Mouse (Mus musculus) adrenal gland, postnatal 14 days (tissue): ENCODE results near the gene Ccdc85c. TPM values are rescaled to one million over a fixed set of nuclear protein-coding genes. Genes with fewer than 3 reads are reported as not detected.

Experiments used
- DNase-seq: peaks from one replicate; pipeline ENCODE4 v3.0.0; 2021; ENCODE audit warnings: mixed read lengths
- long read RNA-seq, 2 experiments: library from polyadenylated mRNA; stranded (forward); transcript quantifications; one replicate each; pipeline ENCODE4 v2.0.0; 2021
- total RNA-seq: library from RNA; stranded (reverse); gene quantifications from 2 replicates; pipeline ENCODE4 v1.2.3, GENCODE M21; 2021

Gene Ccdc85c
- 21.6 and 23.0 TPM in 2 replicates for total RNA-seq
- long read RNA-seq, experiment 1, partial matches to known transcripts = 0 of 1 reads
- long read RNA-seq, experiment 1, other reads (novel, unspliced or antisense) = 1 of 1 reads
- long read RNA-seq, experiment 2, full-length matches to known transcripts = 2 of 4 reads
- long read RNA-seq, experiment 2, partial matches to known transcripts = 0 of 4 reads
- long read RNA-seq, experiment 2, other reads (novel, unspliced or antisense) = 2 of 4 reads

DNA sequence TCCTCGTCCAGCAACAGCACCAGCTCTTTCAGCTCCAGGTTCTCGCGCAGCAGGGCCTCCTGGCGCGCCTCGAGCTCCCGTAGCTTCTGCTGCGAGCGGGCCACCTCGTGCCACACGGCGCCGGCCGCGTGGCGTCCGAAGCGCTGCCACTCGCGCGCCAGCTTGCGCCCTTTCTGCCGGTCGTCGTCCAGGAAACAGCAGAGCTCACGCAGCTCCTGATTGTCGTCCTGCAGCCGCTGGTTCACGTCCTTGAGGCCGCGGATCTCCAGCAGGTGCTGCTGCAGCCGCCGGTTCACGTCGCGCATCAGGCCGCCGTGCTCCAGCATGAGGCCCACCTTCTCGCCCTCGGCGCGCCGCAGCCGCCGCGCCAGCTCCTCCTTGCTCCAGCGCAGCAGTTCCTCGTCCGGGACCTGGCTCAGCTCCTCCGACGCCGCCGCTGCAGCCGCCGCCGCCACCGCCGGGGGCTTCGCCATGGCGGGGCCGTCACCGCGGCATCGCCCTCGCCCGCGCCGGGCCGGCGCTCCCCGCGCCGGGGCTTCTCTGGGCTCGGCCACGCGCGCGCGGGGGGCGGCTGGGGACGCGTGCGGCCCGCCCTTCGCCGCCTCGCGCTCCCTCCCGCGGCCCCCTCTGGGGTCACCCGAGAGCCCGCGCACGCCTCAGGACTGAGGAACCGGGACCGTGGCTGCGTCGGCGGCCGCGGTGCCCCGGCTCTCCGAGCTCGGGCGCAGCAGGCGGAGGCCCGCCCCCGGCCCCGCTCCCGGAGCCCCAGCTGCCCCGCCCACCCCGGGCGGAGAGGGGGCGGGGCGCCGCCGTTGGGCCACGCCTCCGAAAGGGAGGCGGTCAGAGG lies at the start of gene Ccdc85c:
Gene Ccdc85c, minus strand, starts transcription at position 765 of the 847 bp plus-strand sequence.
- DNase-seq = peak; percentile 66

DNA sequence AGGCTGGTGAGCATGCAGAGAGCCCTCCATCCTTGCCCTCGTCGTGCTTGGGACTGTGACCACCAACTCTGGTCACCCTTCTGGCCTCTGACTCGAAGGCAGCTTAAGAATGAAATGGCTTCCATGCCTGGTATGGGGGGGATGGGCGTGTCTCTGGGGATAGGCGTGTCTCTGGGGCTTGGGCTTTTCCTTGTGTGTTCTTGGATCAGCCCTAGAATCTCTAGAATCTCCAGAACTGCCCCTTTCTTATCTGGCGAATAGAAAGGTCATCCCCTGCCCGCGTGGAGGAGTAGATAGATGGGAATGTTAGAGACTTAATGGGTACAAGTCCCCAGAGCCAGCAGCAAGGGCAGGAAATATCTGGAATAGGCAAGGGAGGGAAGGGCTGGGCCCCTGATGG lies 44.9 kb upstream of the Ccdc85c start:
- no peak for DNase-seq

DNA sequence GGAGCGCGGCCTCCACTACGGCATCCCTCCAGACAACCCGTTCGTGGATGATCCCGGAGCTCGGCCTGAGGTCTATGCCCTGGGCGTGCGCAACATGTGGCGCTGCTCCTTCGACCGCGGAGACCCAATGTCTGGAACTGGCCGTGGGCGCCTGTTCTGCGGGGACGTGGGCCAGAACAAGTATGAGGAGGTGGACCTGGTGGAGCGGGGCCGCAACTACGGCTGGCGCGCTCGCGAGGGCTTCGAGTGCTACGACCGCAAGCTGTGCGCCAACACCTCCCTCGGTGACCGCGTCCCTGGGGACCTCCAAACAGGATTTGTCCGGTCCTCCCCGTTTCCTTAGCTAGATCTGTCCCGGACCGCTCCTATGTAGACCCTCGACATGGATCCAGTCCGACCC lies 43.3 kb upstream of the Ccdc85c start:
- no peak for DNase-seq

DNA sequence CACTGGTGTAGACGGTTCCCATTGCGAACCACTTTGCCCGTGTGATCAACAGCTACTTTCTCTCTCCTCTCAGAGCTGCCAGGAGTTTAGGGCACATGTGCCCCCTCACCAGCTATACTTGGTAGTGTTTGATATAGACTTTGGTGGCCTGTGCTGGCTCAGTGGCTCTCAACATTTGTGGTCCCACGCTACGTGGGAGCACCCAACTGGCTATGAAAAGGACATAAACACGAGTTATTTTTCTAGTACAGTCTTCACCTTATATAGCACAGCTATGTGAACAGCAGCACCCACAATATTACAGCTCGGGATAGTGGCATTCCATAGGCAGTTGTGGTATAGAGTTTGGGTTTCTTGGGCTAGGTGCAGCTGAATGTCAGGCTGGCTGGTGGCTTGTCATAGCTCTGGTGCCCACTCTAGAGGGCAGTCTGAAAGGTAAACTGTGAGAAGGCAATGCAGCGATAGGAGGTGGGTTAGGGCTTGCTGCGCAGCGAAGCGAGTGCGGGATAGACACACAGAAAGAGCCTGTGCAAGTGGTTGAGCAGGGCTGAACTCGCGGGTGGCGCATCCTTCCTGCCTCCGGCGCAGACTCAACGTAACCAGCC lies 42.7 kb upstream of the Ccdc85c start:
- no peak for DNase-seq

DNA sequence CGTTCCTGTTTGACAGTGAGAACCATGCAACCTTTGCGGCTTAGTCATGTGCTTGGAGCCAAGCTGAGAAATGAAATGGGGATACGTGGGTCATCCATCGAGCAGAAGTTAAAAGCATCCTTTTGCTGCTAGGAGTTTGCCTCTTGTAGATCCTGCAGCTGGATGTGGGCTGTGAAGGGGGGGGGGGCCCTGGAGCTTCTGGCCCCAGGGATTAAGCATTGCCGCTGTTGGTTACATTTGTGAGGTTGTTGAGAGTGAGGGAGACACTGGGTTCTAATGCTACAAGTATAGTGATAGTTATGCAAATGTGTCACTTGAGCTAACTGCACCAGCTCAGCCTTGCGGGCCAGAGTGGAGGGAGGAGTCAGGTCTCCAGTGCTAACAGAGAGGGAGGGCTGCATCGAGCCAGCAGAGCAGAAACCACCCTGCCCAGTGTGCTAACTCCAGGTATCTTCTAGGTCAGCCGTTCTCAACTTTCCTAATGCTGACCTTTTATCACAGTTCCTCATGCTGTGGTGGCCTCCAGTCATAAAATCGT lies 42.0 kb upstream of the Ccdc85c start:
- no peak for DNase-seq

DNA sequence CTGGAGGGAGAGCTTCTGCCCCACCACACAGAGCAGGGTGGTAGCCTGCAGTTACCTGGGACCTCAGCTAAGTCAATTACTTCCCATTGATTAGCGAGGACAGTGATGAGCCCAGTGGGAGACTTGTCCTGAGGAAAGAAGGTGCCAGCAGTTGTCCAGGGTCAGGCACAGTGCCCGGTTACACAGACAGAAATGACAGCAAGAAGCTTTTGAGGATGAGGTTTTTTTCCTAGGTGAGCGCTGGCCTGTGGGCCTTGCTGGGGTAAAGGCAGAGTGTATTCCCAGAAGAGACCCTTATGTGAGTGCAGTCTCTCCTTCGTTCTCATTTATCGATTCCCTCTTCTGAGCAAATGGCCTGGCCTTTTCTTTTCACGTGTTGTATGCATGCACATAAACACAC lies 41.4 kb upstream of the Ccdc85c start:
- DNase-seq = no peak

DNA sequence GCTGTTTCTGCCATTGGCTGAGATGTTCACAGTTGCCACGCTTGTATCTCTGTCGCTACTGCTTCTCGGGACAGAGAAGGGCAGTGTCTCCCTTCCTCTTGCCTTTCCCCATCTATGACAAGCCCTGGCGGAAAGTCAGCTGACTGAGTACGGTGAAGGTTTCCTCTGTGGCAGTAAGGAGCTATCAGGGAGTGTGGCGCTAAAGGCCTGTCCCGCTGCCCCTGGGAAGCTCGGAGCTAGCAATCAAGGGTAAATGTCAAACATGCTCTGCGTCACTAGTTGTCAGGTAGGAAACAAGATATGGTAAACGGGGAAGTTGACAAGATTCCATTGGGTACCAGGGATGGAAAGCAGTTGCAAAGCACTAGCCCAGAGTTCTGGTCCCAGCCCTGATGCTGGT lies 40.6 kb upstream of the Ccdc85c start:
- no peak for DNase-seq

DNA sequence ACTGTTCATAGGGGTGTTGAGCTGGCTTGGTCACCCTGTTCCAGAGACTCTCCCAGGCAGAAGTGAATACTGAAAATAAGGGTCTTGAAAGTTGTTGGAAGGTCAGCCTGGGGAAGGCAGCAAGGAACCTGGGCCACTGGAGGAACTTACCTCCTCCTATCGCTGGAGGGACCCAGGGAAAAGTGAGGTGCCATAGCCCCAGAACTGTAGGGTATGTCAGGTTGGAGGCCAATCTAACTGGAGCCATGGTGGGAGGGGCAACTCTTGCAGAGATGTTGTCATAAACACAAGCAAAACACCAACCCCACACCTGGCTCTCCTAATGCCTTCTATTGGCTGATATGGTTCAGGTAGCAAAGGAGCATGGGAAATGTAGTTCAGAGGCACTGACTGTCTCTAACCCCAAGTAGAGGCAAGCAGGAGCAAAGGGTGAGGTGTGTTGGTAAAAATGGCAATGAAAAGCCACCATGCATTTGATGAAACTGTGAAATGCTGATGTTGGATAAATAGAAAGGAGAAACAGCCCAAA lies 38.1 kb upstream of the Ccdc85c start:
- no peak for DNase-seq

DNA sequence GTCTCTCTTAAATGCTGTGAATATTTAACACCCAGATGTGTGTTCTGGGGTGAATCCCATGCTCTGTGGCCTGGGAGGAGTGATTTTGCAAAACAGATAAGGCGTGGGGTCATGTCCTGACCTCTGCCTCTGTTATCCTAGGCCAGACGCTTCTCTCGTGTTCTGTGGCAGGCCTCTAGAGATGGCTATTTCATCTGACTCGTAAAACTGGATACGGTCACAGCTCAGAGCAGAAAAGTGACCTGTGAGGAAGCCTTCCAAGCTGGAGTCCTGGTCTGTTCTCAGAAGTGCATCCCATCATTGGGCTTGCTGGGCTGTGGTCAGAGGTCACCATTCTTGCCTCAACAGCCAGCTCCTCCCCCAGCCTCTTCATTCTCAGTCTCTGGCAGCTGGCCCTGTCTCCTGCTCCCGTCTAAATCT lies 37.2 kb upstream of the Ccdc85c start:
- no peak for DNase-seq

DNA sequence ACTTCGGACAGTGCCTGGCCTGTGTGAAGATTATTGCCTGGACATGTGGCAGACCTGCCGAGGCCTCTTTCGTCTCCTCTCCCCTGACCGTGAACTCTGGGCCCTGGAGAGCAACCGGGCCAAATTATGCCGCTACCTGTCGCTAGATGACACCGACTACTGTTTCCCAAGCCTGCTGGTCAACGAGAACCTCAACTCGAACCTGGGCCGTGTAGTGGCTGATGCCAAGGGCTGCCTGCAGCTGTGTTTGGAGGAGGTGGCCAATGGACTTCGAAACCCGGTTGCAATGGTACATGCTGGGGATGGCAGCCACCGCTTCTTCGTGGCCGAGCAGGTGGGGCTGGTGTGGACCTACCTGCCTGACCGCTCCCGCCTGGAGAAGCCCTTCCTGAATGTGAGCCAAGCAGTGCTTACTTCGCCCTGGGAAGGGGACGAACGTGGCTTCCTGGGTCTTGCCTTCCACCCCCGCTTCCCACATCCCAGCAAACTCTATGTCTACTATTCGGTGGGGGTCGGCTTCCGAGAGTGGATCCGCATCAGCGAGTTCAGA lies 36.6 kb upstream of the Ccdc85c start:
- no peak for DNase-seq

DNA sequence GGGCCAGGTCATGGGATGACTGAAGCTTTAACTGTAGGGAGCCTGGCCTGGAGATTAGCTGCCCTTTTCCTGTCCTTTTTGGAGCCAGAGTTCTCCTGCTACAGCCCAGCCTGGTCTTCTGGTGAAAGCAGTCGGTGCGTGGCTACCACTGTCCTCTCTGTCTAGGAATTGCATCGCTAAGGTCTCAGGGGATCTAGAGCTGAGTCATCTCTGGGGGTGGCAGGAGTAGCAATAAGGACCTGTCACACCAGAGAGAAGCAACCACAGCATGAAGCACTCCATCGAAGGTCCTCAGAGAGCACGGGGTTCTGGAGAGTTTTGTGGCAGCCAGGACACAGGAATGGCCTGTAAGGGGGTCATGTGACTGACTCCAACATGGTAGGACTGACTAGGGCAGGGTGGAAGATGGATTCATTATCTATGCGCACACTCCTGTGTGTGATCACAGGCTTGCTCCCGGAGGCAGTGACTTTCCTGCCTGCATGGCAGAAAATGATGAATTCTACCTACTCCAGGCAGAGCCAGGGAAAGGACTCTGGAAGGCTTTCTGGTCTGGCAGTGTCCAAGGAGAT lies 35.3 kb upstream of the Ccdc85c start:
- DNase-seq = no peak

DNA sequence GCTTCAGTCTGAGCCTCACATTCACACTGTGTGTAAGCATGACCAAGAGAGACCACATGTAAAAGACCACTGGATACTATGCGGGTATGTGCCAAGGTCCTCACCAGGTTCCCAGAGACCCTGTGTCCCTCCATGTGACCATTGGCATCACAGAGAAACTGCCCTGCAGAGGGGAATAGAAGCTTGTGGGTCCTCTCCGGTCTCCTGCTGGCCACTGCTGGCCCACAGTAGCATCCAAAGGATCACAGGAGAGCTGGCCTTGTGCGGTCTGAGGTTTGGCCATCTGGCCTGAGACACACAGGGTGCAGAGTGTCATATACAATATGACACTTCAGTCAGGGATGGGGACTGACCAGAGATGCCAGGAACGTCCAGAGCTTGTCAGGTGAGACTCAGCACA lies 34.8 kb upstream of the Ccdc85c start:
- DNase-seq = no peak

DNA sequence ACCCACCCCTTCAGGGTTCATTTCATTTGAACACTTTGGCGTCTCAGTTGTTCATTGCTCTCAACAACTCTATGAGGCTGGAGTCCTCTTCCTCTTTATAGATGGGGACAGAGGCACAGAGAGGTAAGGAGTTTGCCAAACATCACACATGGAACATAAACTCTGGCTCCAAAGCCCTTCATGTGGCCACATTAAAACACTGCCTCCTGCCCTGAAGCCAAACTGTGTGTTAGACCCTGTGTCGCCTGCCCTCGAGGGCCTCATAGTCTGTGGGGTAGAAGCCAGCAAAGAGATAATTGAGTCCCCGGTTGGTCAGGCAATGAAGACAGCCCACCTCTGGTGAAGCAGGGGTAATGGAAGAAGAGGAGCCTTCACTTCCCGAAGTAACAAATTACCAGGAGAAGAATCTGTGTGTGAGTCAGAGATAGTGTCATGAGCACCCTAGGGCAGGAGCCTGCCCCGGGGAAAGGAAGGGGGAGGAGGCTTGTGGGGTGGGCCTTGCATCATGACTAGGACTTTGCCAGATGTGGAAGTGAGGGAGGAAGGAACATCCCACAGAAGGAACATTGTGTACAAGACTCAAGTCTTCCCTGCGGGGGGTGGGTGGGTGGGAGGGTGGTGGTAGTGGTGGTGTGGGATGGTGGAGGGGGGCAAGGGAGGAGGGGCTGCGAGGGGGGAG lies 34.0 kb upstream of the Ccdc85c start:
- peak; percentile 70 for DNase-seq

DNA sequence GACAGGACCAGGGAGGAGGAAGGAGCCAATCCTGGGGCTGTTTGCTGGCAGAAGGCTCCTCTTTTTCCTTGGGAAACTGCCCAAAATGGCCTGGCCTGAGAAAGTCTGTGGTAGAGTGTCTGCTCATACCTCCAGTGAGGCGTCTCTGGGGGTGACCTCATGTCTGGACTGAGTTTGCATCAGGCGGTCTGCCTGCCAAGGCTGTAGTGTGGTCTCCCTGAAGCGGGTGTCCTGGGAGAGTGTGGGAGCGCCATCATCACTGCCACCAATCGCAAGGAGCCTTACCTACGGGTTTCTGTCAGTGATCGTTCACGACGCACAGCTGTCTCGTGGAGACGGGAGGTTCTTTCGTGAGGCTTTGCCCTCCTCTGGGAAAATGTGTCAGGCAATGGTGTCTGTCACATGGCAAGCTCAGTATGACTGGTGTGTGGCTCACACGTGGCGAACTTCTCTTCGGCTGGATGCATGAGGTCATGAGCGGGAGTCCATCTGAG lies 33.2 kb upstream of the Ccdc85c start:
- no peak for DNase-seq

DNA sequence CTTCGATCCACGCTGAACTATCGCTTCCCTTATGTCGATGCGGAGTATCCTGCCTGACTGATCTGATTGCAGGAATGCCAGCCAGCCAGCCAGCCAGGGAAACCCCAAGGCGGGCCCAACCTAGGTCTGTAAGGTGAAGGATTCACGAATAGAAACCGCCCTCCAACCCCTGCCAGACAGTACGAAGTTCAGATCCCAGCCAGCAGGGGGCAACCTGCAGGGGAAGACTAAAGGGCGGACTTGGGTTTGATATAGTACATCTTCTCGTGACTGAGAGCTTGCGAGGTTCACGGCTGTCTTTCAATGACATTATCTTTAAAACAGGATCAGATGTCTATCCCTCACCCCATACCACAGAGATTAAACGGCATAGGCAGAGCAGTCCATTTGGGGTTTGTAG lies 32.3 kb upstream of the Ccdc85c start:
- DNase-seq = peak; percentile 75

DNA sequence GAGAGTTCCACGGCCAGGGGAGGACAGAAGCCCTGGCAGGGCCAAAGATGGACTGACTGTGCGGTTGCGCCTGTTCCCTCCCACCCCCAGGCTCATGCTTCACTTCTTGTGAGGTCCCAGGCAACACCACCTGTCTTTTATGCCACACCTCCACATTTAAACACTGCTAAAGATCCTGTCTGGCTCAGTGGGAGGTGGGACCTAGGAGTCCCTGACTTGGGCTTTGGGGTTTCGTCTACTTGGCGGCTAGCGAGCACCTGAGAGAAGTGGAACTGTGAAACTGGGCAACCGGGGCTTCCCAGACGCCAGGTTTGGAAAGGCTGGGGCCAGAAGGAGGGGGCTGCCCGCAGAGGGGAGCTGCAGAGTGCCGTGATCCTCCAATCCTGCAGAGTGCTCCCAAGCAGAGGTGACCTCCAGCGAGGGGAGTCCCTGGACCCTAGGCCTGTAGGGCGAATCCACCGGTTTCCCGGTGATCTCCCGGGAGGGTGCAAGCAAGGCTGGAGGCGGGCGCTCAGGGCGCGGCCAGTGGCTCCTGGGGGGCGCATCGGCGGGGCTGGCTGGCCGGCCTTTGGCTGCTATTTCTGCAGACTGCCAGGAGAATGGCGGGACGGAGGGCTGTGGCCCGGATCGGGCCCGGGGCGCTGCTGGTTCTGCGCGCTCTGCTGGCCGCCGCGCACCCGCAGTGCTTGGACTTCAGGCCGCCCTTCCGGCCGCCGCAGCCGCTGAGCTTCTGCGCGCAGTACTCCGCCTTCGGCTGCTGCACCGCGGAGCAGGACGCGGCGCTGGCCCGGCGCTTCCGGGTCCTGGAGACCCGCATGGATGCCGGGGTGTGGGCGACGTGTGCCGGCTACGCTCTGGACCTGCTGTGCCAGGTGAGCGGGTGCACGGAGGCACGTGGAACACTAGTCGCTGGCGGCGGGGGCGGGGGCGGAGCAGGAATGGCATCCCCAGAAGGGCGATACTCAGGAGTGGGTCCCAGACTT lies 30.9 kb upstream of the Ccdc85c start, which contains the start of gene Hhipl1:
Gene Hhipl1, plus strand, starts transcription at position 459 of the 983 bp plus-strand sequence.
- peak; percentile 69 for DNase-seq

DNA sequence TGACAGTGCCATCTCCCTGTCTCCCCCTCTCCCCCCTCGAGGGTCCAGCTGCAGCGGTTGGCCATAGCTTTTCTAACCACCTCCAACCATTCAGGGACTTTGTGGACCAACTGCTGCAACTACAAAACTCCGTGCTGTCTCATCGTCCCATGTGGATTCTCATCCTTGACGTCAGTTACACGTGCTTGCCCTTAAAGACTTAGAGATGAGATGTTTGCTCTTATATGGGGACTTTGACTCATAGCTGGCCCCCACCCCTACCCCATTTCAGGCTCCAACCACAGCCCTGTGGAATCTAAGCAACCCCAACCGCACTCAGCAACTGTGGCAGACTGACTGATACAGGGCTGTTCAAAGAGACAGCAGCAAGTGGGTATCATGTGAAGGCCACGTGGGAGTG lies 29.9 kb upstream of the Ccdc85c start:
- DNase-seq = no peak

DNA sequence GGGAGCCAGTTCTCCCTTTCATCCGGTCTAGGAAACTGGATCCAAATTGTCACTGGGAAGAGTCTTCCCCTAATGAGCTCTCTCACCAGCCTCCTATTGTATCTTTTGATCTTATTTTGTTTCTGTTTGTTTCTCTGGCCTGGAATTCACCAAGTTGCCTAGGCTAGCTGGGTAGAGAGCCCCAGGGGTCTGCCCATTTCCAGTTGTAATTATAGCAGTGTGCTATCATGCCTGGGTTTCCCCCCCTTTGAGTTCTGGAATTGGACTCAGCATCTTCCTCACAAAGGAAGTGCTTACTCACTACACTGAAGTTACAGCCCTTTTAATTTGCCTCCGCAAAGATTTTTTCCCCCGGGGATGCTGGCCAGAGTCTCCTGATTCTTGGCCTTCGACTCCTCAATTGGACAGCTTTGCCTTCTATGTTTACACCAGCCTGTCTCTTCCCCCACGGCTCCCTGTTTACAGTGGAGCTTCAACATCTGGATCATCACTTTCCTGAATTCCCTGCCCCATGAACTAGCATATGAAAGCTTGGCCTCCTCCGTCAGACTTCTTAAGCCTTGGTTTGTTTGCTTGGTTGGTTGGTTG lies 28.6 kb upstream of the Ccdc85c start:
- DNase-seq = no peak

DNA sequence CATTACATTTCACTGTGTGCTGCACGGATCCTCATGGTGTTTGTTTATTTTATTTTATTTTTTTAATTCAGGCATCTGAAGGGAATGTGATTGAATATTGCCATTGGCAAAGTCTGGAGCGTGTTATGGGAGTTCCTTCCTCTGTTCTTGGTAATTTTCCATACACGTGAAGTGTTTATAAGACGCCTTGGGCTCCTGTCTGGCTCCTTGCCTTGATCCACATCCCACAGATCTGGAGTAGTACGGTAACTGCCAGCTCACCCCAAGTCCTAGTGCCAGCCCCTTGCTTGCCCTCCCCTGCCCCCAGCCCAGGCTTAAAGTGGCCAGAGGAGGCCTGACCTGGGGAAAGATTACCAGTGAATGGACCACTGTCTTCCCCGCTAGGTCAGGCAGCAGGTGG lies 25.8 kb upstream of the Ccdc85c start:
- no peak for DNase-seq

DNA sequence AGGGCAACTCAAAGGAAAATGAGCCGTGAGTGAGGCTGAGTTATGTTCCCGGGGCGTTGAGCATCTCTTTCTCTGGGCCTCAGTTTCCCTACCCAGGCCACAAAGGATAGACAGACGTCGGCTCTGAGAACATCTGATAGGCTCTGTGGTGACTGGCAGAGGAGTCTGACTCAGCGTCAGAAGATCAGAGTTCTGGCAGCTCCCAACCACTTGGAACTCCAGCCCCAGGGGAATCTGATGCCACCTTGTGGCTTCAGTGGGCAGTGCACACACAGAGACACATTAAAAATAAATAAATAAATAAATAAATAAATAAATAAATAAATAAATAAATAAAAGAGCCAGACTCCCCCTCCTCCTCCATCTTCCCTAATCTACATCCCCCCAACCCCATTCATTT lies 21.8 kb upstream of the Ccdc85c start:
- peak; percentile 62 for DNase-seq
